ENCODE assay signal across 8 mouse cellular contexts in the genomic region with DNA sequence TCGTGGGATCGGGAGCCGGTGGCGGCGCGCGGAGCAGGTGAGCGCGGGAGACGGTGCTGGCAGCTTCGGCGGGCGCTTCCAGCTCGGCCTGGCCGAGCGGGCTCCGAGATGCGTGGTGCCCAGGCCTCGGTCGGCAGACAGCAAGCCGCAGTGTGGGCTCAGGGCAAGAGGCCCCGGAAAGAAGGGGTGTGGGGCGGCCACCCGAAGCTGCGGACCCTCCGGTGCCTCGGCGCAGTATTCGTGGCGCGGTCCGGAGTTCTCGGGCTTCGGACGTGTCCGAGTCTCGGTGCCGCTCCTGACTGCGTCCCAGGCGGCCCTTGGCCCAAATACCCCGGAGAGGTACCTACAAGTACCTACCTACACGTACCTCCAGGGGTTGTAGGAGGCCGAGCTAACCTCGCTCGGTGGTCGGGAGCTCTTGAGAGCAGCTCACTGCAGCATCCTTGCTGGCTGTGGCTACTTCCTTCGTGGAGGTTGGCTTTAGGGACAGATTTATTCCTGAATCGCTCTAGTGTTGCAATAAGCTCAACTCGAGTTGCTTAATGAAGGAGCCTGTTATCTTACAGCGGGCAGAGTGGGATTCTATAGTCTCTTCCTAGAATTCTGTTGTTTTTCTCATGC. TPM values are rescaled to one million over a fixed set of nuclear protein-coding genes. Genes with fewer than 3 reads are reported as not detected.
DNase-seq lines count a peak whose midpoint lies in the region; ATAC-seq and TF ChIP-seq lines count a peak whose summit lies in the region.

No protein-coding gene starts in this region.

- under 1% methylated on average over 50 of the region's 50 CpGs for WGBS in heart, embryonic 13.5 days
- under 1% methylated on average over 50 of the region's 50 CpGs for WGBS in embryonic facial prominence, embryonic 10.5 days
- WGBS in intestine, postnatal 0 days, result under 1% methylated on average over 49 of the region's 50 CpGs

- dilution Hi-C loops in CH12.LX (cut with MboI; ENCODE audit: extremely low pct_ligation_motif_present, extremely low pct_unique_long_range_greater_than_20kb, low sequenced_read_pairs), result no loop called here

- H3K9ac ChIP-seq in heart, embryonic 13.5 days, result peak overlapping the region; percentile 85
- peak overlapping the region; percentile 64 for H3K9ac ChIP-seq in CH12.LX (ENCODE audit: insufficient read depth, low read depth)
- H3K9ac ChIP-seq in intestine, postnatal 0 days (ENCODE audit: low read depth, low read length), result peak overlapping the region; percentile 80

- peaks cover 27% of the 10 kb centered on the region for H3K27me3 ChIP-seq in heart, embryonic 13.5 days (replicated peaks)
- H3K27me3 ChIP-seq in CH12.LX (replicated peaks) (peaks cover 5% of the 10 kb centered on the region), myocyte (ENCODE audit: control insufficient read depth, insufficient read depth, insufficient read length) (no peaks in the 10 kb centered on the region)
- H3K27me3 ChIP-seq in embryonic facial prominence, embryonic 10.5 days (replicated peaks; ENCODE audit: low read depth, poor library complexity, severe bottlenecking), result peaks cover 27% of the 10 kb centered on the region
- 0 out of 2 replicates have a peak, but pooled peaks cover 14% of the 10 kb centered on the region for H3K27me3 ChIP-seq in intestine, postnatal 0 days (replicated peaks; ENCODE audit: control insufficient read depth, insufficient read depth, low read length)

- no peak for TF ChIP-seq EP300 in CH12.LX (IDR thresholded peaks at IDR 0.05; ENCODE audit: low read length)

- H3K4me2 ChIP-seq in heart, embryonic 13.5 days, result peak overlapping the region; percentile 82
- H3K4me2 ChIP-seq in CH12.LX (ENCODE audit: insufficient read depth, low read depth, poor library complexity, severe bottlenecking) (peak overlapping the region; percentile 92), myocyte (ENCODE audit: low read depth) (peak overlapping the region; percentile 97)
- peak overlapping the region; percentile 99 for H3K4me2 ChIP-seq in intestine, postnatal 0 days (replicated peaks; ENCODE audit: low read depth)

- peak overlapping the region; percentile 51 for H3ac ChIP-seq in myocyte (ENCODE audit: control insufficient read depth, insufficient read length)

- H3K27ac ChIP-seq in heart, embryonic 13.5 days (replicated peaks), result no peak overlapping the region
- H3K27ac ChIP-seq in CH12.LX (ENCODE audit: insufficient read depth, low read depth), result no peak overlapping the region
- H3K27ac ChIP-seq in embryonic facial prominence, embryonic 10.5 days (replicated peaks), result peak overlapping the region; percentile 85
- peak overlapping the region; percentile 35; the same call in 1 of the 2 replicates for H3K27ac ChIP-seq in intestine, postnatal 0 days (ENCODE audit: low read depth, low read length)

- H3K79me2 ChIP-seq in CH12.LX (replicated peaks; ENCODE audit: control insufficient read depth, extremely low read depth, insufficient read depth, poor library complexity, severe bottlenecking) (peaks cover 18% of the 10 kb centered on the region), myocyte (ENCODE audit: control insufficient read depth, insufficient read depth) (peaks cover 4% of the 10 kb centered on the region)

- intact Hi-C loops in heart, postnatal 36 days (cut with DNase I), result loop anchor here (5.0 to 10.0 kb wide), 2 partner anchors 61 to 588 kb away; partner anchors contain the start of gene Dbr1
- intact Hi-C loops in gastrocnemius, postnatal 14 days (cut with DNase I; ENCODE audit: low total_unique reads), result no loop called here

- no peak for TF ChIP-seq CTCF in CH12.LX (conservative IDR thresholded peaks at IDR 0.05 in 1 of 2, IDR thresholded peaks at IDR 0.05 in 1 of 2; ENCODE audit: low read depth in 2 of 2, low read length in 2 of 2)
- no peak for TF ChIP-seq CTCF in intestine, postnatal 0 days (IDR thresholded peaks at IDR 0.05; ENCODE audit: low read depth)

- peak overlapping the region; percentile 76 for H3K4me3 ChIP-seq in heart, embryonic 13.5 days
- H3K4me3 ChIP-seq in CH12.LX (replicated peaks in 1 of 3; ENCODE audit: low read depth in 2 of 3, low read length in 2 of 3, poor library complexity in 1 of 3), result peak overlapping the region; percentile 82 to 97 (median 86)
- peak overlapping the region; percentile 78 for H3K4me3 ChIP-seq in embryonic facial prominence, embryonic 10.5 days
- H3K4me3 ChIP-seq in intestine, postnatal 0 days (ENCODE audit: low read depth, low read length), result peak overlapping the region; percentile 80
- peak overlapping the region; percentile 39 for H3K4me3 ChIP-seq in myocyte

- no peak for TF ChIP-seq RAD21 in CH12.LX (IDR thresholded peaks at IDR 0.05; ENCODE audit: low read depth, low read length)

- no peaks in the 10 kb centered on the region for H3K36me3 ChIP-seq in heart, embryonic 13.5 days
- peaks cover 0 to 2% of the 10 kb centered on the region in 2 experiments for H3K36me3 ChIP-seq in CH12.LX (replicated peaks in 1 of 2; ENCODE audit: control insufficient read depth in 1 of 2, insufficient read depth in 1 of 2, low read length in 1 of 2)
- no peaks in the 10 kb centered on the region for H3K36me3 ChIP-seq in embryonic facial prominence, embryonic 10.5 days (replicated peaks)
- no peaks in the 10 kb centered on the region for H3K36me3 ChIP-seq in intestine, postnatal 0 days (ENCODE audit: control insufficient read depth, insufficient read depth)
- H3K36me3 ChIP-seq in myocyte (ENCODE audit: control insufficient read depth, insufficient read depth), result no peaks in the 10 kb centered on the region

- DNase-seq in heart, postnatal 36 days, result no peak
- DNase-seq in CH12.LX (ENCODE audit: extremely low read depth), result peak; percentile 24
- no peak for DNase-seq in embryonic facial prominence, embryonic 10.5 days (ENCODE audit: low spot score)
- DNase-seq in gastrocnemius, postnatal 14 days, result no peak
- DNase-seq in kidney, adult 18-20 months, result no peak

- peak; percentile 33; the same call in 1 of the 2 replicates for ATAC-seq in heart, embryonic 13.5 days (ENCODE audit: extremely low read depth, insufficient number of reproducible peaks, low FRiP score, low TSS enrichment)
- ATAC-seq in intestine, postnatal 0 days, result peak; percentile 36

- no peaks in the 10 kb centered on the region for H3K9me3 ChIP-seq in heart, embryonic 13.5 days
- no peaks in the 10 kb centered on the region for H3K9me3 ChIP-seq in CH12.LX (replicated peaks; ENCODE audit: low read length)
- no peaks in the 10 kb centered on the region for H3K9me3 ChIP-seq in embryonic facial prominence, embryonic 10.5 days
- H3K9me3 ChIP-seq in intestine, postnatal 0 days (ENCODE audit: control insufficient read depth), result no peaks in the 10 kb centered on the region

- in situ Hi-C loops in CH12.LX (cut with MboI; ENCODE audit: low pct_ligation_motif_present, low pct_unique_long_range_greater_than_20kb, low sequenced_read_pairs), result no loop called here

- peaks cover 12% of the 10 kb centered on the region for H3K4me1 ChIP-seq in heart, embryonic 13.5 days
- H3K4me1 ChIP-seq in CH12.LX (ENCODE audit: control insufficient read depth in 1 of 2, insufficient read depth in 2 of 2), result peaks cover 4 to 41% of the 10 kb centered on the region in 2 experiments; a peak in 3 of 4 replicates
- H3K4me1 ChIP-seq in embryonic facial prominence, embryonic 10.5 days, result peaks cover 13% of the 10 kb centered on the region
- no peaks in the 10 kb centered on the region for H3K4me1 ChIP-seq in intestine, postnatal 0 days (replicated peaks; ENCODE audit: control insufficient read depth, insufficient read depth, low read length)

- TF ChIP-seq POLR2A in CH12.LX (IDR thresholded peaks at IDR 0.05; ENCODE audit: low read depth, low read length) (no peak), myocyte (IDR thresholded peaks at IDR 0.05; ENCODE audit: insufficient read length, low read depth) (no peak)

TF ChIP-seq in CH12.LX, 34 proteins besides CTCF, POLR2A, EP300 and RAD21 (continues in another document):
- TF ChIP-seq TCF12 (IDR thresholded peaks at IDR 0.05; ENCODE audit: low read depth, low read length), result no peak
- no peak for TF ChIP-seq NRF1 (IDR thresholded peaks at IDR 0.05; ENCODE audit: low read depth, low read length)
- no peak for TF ChIP-seq MXI1 (IDR thresholded peaks at IDR 0.05; ENCODE audit: low read depth, low read length)

TF ChIP-seq in myocyte, 11 proteins besides CTCF, POLR2A, EP300 and RAD21:
- no peak for TF ChIP-seq REST (IDR thresholded peaks at IDR 0.05; ENCODE audit: insufficient read depth, insufficient read length)
- TF ChIP-seq MYOD1 (IDR thresholded peaks at IDR 0.05; ENCODE audit: control insufficient read depth in 1 of 3, insufficient read length in 2 of 3, low read depth in 2 of 3), result peak in 1 of 3 experiments; percentile 10

RNA-seq across cellular contexts. Expression of gene Faim, which starts 0.4 kb away (rescaled TPM):
- polyA plus RNA-seq in heart, embryonic 13.5 days (2015; fragmentation: Nextera tagmentation; extraction: Ambion mirVana), result 26.6 and 33.5 TPM in 2 replicates
- total RNA-seq in heart, postnatal 36 days (2021), result 1 to 10 TPM; 5.1 to 6.7 TPM
- total RNA-seq in CH12.LX (2012; rRNA removed), result 34.5 and 35.7 TPM in 2 replicates
- total RNA-seq in CH12.LX (2014; rRNA removed), result 52.4 and 57.9 TPM in 2 replicates
- 83.5 and 87.7 TPM in 2 replicates for polyA plus RNA-seq in CH12.LX (2012; ENCODE audit: insufficient read length, low read depth)
- polyA plus RNA-seq in embryonic facial prominence, embryonic 10.5 days (2016; fragmentation: Nextera tagmentation; extraction: Ambion mirVana), result 58.1 and 61.8 TPM in 2 replicates
- 30.3 and 31.2 TPM in 2 replicates for polyA plus RNA-seq in intestine, postnatal 0 days (2015; fragmentation: Nextera tagmentation; extraction: Ambion mirVana)
- 17.3 TPM for polyA plus RNA-seq in myocyte (2012; fragmentation: generic; extraction: Trizol)
- 1 to 10 TPM; 4.0 to 4.5 TPM for total RNA-seq in gastrocnemius, postnatal 14 days (2021)

RNA-seq across cellular contexts. Expression of gene Foxl2, which starts 31.5 kb away (rescaled TPM):
- polyA plus RNA-seq in heart, embryonic 13.5 days (2015; fragmentation: Nextera tagmentation; extraction: Ambion mirVana), result not detected in 2 replicates
- total RNA-seq in heart, postnatal 36 days (2021), result not detected
- not detected in 2 replicates for total RNA-seq in CH12.LX (2012; rRNA removed)
- total RNA-seq in CH12.LX (2014; rRNA removed), result not detected in 2 replicates
- polyA plus RNA-seq in CH12.LX (2012; ENCODE audit: insufficient read length, low read depth), result not detected in 2 replicates
- polyA plus RNA-seq in embryonic facial prominence, embryonic 10.5 days (2016; fragmentation: Nextera tagmentation; extraction: Ambion mirVana), result 1.9 and 2.4 TPM in 2 replicates
- not detected in 2 replicates for polyA plus RNA-seq in intestine, postnatal 0 days (2015; fragmentation: Nextera tagmentation; extraction: Ambion mirVana)
- 0.01 TPM for polyA plus RNA-seq in myocyte (2012; fragmentation: generic; extraction: Trizol)
- total RNA-seq in gastrocnemius, postnatal 14 days (2021), result not detected

RNA-seq across cellular contexts. Expression of gene Gm1123, which starts 48.9 kb away (rescaled TPM):
- polyA plus RNA-seq in heart, embryonic 13.5 days (2015; fragmentation: Nextera tagmentation; extraction: Ambion mirVana), result not detected in 2 replicates
- not detected for total RNA-seq in heart, postnatal 36 days (2021)
- total RNA-seq in CH12.LX (2012; rRNA removed) (not detected in 2 replicates), CH12.LX (2014; rRNA removed) (not detected in 2 replicates)
- polyA plus RNA-seq in CH12.LX (2012; ENCODE audit: insufficient read length, low read depth) (not detected in 2 replicates), myocyte (2012; fragmentation: generic; extraction: Trizol) (not detected)
- polyA plus RNA-seq in embryonic facial prominence, embryonic 10.5 days (2016; fragmentation: Nextera tagmentation; extraction: Ambion mirVana), result not detected in 2 replicates
- 45.9 and 46.8 TPM in 2 replicates for polyA plus RNA-seq in intestine, postnatal 0 days (2015; fragmentation: Nextera tagmentation; extraction: Ambion mirVana)
- not detected for total RNA-seq in gastrocnemius, postnatal 14 days (2021)

Comparison
In these comparisons a context has a peak if more than half of its experiments do, and no peak if none do; other contexts are left out.
1. H3K27ac ChIP-seq: peak in embryonic facial prominence, embryonic 10.5 days (single experiment) and intestine, postnatal 0 days (single experiment); none in heart, embryonic 13.5 days (single experiment) and CH12.LX (single experiment).
2. RNA of gene Gm1123, which starts 48.9 kb away (polyA plus RNA-seq): 45.9 to 46.8 TPM in intestine, postnatal 0 days; not detected in embryonic facial prominence, embryonic 10.5 days, not detected in myocyte (single experiment), not detected in heart, embryonic 13.5 days and not detected in CH12.LX; every median in the first group is over 10 times any median in the second.
3. Peak in every context shown above with its lines, with median percentiles within 50 percentile points of each other: H3K4me2 ChIP-seq, H3K4me3 ChIP-seq and H3K9ac ChIP-seq.